Mouse (Mus musculus) 3134 (cell line): ENCODE measurements around the gene Rnf114.
A peak's percentile ranks its signal among the peaks of the same experiment; 100 is the strongest.

Source experiments
- DNase-seq: peaks from one replicate; pipeline ENCODE4 v3.0.0-alpha.2; 2011; ENCODE audit warnings: low spot score; ENCODE audit not compliant: insufficient read length; ENCODE audit errors: extremely low read depth

The Rnf114 gene

DNA sequence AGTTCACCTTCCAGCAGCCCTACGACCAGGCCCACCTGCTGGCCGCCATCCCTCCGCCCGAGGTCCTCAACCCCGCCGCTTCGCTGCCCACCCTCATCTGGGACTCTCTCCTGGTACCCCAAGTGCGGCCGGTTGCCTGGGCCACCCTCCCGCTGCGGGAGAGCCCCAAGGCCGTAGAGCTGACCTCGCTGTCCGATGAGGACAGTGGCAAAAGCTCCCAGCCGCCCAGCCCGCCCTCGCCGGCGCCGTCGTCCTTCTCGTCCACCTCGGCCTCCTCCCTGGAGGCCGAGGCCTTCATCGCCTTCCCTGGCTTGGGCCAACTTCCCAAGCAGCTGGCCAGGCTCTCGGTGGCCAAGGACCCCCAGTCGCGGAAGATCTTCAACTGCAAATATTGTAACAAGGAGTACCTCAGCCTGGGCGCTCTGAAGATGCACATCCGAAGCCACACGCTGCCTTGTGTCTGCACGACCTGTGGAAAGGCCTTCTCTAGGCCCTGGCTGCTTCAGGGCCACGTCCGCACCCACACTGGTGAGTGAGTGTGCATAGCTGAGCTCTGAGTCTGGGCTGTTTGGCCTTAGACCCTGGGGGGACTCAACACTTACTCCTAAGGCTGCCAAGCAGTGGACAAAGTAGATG, 46.3 kb downstream of the Rnf114 start:
- peak; percentile 61 for DNase-seq

DNA sequence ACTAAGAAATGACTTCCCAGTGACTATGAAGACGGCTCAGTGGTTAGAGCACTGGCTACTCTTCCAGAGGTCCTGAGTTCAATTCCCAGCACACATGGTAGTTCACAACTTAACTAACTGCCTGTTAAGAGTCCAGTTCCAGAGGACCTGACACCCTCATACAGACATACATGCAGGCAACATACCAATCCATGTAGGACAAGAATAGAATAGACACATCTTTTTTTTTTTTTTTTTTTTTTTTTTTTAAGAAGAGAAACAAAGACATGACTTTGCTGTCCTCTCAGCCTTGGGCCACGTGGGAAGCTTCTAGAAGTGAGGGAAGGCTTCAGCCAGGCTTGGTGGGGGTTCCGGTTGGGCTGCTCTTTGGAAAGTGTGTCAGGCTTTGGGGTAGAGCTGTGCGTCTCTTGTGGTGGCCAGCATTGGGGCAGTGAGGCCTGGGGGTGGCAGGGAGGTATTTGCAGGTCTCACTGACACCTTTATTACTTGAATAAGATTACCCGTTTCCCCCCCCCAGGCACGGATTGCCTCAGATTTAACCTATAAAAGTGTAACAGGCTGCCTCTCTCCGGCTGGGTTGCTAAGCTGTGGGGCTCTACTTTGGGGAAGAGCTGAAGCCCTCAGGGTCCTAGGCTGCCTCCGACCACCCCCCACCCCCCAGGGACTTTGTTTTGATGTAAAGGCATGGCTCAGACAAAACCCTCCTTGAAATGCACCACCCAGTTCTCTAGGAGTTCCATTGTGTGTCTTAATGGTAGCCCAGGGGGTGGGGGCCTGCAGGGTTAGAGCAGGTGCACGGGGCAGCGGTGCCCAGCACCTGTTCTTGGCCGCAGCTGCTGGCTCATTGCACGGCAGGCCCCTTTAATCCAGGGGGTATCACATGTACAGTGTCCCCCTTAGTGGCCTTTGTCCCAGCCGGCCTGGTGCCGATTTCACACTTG, 47.4 kb downstream of the Rnf114 start:
- DNase-seq, result no peak

DNA sequence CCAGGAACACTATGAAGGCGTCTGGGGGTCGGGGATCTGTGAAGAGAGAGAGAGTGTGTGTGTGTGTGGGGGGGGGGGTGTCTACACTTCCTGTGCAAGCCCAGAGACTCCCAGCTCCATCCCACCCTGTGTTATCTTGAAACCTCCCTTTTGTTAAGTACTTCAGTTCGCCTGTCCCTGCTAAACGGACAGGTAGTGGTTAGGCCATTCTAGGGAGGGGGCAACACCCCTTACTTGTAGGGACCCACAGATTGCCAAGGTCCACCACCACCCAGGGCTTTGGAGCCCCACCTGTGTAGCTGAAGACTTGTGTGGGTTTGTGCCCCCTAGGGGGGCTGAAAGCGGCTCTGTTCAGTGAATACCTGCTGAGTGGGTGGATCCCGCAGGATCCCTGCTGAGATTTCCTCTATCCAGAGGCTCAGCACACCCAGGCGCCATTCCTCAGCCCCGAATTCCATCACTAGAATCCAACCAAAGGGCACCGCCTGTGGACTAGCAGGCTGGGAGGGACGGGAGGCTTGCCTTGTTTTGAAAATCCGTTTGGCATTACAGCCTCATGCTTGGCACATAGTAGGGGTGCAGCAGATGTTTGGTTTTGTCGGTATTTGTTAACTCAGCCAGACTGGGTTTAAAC, 48.1 kb downstream of the Rnf114 start:
- DNase-seq, result no peak

DNA sequence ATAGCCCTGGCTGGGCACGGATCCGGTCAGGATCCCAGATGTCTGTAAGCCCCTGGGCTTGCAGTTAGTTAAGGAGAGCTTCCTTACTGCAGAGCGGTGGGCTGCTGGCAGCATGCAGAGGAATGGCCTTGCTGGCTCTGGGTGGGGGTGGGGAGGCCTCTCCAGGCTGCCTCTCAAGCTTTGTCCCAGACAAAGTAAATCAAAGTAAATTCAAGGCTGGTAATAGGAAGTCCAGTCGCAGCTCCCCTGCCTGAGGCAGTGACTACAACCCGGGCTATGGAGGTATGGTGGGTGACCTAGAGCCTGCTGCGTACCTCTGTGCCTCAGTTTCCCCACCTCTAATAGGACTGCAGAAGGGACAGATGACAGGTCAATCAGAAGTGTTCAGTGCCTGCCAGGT, 48.9 kb downstream of the Rnf114 start:
- DNase-seq, result no peak

DNA sequence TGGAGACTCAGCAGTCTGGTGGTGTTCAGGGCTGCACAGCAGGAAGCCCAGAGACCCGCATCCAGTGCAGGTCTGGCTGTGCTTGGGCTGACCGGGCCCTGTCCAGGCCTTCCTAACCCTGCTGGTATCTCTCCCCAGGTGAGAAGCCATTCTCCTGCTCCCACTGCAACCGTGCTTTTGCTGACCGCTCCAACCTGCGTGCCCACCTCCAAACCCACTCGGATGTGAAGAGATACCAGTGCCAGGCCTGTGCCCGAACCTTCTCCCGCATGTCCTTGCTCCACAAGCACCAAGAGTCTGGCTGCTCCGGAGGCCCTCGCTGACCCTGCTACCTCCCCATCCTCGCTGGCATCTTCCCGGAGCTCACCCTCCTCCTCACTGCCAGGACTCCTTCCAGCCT, 49.3 kb downstream of the Rnf114 start:
- peak; percentile 39 for DNase-seq

DNA sequence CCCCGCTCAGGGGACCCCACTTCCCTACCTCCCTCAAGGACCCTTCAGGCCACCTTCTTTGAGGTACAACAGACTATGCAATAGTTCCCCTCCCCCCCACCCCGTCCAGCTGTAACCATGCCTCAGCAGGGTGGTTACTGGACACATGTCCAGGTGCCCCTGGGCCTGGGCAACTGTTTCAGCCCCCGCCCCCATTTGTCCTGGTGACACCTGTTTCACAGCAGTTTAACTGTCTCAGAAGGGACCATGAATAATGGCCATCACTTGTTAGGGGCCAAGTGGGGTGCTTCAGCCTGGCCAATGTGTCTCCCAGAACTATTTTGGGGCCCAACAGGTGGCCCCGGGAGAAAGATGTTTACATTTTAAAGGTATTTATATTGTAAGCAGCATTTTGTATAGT, 49.9 kb downstream of the Rnf114 start:
- no peak for DNase-seq

DNA sequence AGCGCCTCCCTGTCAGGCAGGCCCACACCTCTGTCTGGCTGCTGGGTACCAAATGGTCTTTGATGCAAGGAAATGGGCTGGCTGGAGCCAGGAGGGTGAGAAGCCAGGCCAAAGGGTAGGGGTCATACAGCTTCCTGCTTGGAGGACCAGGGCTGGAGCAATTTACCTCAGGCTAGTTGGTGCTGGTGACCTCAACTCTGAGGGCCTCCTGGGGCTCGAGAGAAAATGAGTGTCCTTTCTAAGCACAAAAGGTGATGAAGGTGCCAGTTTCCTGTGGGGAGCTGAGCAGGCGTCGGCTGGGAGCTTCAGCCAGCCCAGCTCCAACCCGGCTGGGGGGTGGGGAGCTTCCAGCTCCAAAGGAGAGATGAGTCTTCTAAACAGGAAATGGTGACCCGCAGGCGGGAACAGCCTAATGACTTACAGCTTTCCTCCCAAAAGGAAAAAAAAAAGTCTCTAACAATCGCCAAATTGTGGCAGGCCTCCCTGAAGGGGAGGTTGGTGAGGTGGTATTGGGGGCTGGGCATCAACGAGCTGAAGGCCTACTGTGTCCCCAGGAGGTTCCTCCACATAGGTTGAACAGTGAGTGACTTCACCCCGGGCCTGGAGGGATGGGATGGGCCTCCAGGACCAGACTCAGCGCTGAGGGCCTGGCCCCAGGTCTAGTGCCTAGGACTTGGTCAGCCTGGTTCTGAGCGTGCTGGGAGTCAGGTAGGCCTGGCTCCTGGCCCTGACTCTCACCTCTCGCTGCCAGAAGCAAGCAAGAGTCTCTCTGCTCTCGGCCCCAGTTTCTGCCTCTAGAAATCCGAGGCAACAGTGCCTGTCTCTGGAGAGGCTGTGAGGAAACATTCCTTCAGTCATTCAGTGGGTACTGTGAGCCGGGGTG, 50.9 kb downstream of the Rnf114 start:
- peak; percentile 93 for DNase-seq

DNA sequence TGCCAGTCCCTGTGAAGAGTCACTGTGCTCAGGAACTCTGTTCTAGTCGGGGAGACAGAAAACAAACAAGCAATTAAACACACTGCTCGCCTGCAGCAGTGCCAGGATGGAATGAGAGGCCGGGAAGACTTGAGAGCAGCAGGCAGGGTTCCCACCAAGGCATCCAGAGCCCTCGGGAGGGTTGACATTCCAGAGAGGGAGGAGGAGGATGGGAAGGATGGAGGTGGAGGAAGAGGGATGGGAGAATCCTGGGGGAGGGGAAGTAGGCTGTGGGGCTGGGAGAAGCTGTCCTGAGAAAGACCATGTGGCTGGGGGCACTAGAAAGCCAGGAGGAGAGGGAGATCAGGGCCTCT, 51.5 kb downstream of the Rnf114 start:
- no peak for DNase-seq

DNA sequence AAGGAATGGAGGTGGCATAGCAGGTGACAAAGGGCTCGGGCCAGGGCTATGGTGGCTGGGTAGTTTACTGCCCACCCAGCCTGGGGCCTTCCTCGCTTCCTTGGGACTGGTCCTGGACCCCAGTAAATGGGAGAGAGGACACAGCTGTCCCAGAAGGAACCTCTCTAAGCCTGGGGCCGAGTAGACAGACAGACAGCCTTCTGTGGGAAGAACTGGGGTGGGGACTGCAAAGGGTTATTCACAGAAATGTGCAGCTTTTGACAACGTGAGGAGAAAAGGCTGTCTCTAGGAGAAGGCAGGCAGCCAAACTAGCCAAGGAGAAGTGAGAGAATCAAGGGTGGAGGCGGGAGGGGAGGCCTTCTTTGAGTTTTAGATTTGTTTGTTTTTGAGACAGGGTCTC, 52.0 kb downstream of the Rnf114 start:
- no peak for DNase-seq

DNA sequence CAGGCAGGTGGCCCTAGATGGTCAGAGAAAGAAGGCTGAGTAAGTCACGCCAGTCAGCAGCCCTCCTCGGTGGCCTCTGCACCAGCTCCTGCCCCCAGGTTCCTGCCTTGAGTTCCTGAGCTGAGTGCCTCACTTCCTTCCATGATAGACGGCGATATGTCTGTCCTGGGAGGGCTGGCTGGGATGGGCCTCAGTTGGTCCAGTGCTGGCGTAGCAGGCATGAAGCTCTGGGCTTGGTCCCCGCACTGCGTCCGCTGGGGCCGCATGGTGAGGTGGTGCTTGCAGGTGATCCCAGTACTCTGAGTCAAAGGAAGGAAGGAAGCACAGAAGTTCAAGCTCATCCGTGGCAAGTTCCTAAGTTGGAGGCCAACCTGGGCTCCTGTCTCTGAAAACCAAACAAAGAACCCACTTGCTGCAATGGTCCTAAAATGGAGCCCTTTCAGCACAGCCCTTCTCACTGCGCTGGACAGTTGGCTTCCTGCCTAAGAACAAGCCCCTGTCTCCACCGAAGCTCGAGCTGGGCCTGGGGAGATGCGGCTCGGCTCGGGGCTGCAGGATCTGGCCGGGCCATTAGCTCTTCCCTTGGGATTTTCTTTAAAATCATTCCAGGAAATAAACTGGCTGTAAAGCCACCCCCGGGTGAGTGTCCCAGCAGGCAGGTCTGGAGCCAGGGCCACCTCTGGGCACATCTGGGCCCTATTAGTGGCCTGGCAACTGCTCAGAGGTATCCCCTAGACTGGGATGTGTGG, 54.2 kb downstream of the Rnf114 start:
- no peak for DNase-seq

DNA sequence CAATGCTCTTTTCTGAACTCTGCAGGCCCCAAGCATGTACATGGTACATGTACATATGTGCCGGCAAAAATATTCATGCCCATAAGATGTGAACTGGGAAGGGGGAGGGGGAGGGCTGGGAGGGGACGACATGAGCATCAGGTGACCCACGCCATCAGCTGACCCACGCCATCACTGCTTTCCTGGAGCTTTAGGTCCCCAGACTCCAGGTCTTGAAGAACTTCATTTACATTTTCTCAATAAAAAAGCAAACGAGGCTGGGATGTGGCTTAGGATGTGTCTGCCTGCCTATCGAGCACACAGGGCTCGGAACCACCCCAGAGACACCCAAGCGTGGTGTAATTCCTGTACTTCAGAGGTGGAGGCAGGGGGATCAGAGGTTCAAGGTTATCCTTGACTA, 55.0 kb downstream of the Rnf114 start:
- DNase-seq, result no peak

DNA sequence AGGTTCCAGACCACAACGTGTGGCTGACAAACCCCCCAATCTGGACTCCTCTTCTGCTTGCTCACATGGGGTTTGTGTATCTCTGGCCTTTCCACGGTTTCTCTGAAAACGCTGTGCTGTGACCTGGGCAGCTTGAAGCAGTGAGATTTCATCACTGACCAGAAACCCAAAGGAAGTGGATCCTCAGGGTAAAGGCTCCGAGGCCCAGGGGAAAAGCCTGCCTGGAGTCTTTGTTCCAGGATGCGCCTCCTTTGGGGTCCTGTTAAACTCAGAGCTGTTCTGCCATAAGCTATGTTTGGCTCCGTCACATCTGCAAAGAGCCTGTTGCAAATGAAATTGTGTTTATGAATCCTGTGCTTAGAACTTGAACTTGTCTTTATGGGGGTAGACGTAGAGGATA, 56.5 kb downstream of the Rnf114 start:
- DNase-seq, result no peak

DNA sequence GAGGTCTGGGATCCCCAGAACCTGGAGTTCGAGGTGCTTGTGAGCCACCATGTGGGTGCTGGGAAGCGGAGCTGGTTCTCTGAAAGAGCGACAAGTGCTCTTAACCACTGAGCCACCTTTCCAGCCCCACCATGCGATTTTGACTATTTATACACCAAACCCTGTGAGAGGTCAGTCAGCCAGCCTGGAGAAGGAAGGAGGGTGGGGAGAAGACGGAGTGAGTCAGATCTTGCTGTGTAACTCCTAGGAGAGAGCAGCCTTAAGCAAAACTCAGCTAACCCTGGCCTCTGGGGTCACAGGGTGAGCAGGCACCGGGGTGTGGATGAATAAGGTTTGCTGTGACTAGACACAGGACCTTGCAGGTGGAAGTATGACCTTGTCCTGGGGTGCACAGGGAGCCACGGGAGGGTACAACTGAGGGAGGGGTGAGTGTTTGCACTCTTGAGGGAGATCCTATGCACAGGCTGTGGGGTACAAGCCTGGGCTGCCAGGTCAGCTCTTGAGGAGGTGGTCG, 58.0 kb downstream of the Rnf114 start:
- DNase-seq, result no peak

DNA sequence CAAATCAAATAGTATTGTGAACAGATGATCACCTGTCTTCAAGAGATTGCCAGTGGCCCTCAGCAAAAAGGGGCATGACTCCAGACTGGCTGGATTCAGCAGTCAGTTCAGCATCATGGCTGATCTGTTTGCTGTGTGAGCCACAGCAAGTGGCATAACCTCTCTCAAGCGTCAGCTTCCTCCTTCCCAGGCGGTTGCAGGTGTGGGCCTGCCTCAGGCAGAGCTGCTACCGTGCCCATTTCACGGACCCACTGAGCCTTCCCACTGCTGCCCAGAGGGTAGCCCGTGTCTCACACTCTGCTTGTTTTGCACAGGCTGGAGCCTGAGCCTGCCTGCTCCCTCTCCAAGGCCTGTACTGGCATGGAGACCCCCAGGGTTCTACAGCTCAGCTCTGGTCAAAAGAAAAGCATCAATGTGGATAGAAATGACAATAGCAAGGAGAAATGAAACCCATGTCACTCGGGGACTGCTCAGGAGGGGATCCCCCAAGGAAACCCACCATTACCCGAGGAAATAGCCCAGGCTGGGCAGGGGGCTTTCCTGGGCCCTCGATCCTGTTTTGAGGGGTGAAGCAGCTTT, 59.0 kb downstream of the Rnf114 start:
- DNase-seq, result no peak

DNA sequence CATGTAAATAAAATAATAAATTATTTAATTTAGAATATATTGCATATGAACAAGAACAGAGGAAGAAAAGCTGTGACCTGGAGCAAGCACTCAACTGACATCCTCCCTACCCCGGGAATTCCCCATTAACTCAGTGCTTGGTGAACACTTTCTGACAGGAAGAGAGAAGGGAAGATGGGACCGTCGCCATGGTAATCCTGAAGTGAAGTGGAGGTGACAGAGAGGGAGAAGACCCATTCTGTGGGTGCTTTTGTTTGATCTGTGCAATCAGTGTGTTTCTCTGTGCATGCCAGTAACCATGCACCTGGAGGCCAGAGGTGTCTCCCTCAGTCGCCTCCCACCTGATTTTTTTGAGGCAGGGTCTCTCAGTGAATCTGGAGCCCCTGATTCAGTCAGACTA, 59.8 kb downstream of the Rnf114 start:
- DNase-seq, result no peak

DNA sequence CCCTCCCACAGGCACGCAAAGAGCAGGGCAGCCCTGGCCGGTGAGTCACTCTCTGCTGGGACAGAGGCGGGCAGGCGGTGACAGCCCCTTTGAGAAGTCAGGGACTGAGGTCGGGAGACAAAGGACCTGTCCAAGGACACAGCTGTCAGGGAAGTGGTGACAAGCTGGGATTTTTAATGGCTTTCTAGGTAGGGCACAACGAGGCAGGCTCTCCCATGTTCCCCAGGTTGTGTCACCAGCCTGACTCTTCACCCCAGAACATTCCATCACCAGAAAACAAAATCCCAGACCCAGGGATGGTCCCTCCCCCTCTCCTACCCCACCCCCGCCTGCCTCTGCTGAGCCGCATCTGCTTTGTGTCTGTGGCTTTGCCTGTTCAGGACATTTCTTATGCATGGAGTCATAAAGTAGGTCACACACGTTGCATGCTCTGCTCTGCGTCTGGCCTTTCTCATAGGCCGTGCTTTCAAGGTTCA, 60.5 kb downstream of the Rnf114 start:
- peak; percentile 84 for DNase-seq

DNA sequence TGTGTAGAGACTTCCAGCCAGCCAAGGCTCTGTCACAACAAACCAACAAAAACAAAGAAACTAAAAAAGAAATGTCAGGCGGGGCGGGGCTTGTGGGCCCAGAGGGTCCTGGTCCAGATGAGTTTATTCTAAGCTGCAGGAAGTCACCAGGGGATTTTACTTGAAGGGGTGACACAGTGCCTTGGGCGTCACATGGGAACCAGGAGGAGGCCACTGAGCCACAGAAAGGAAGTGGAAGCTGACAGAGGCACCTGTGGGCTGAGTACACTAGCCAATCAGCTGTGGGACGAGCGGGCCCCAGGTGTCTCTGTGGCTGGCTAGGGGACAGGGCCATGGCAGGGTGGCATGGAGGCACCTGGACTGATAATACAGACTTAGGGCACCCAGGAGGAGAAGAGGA, 63.3 kb downstream of the Rnf114 start:
- DNase-seq, result no peak

DNA sequence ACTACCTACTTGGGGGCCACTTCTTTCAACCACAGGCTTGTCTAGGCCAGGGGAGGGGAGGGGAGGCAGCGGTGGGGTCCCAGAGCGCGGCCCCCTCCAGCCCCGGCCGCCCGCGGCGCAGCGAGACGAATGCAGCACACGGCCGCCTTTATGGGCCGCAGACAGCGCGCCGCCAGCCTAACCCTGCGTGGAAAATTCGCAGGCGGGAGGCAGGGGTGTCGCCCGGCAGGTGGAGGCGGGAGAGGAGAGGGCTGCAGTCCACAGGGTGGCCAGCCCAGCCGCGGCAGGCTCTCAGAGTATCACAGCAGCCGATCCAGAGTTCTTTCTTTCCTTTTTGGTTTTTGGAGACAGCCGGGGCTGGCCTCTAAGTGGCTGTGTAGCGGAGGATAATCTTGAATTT, 67.0 kb downstream of the Rnf114 start:
- no peak for DNase-seq

DNA sequence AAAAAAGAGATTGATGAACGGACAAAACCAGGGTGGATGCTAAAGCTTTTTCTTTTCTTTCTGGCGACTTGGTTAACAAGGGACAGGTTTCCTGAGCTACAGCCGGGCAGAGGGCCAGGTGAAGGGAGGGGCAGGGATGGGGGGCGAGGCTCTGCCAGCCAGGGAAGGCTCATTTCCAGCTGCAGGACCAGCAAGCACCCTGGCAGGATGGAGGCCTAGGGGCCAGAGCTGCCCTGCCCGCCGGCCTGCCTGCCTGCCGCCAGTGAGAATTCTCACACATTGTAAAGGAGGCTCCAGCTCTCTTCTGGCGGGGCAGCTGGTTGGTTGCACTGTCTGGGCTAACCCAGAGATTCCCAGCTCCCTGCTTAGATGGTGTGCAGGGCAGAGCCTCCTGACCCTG, 69.7 kb downstream of the Rnf114 start:
- peak; percentile 85 for DNase-seq
